Mouse (Mus musculus): Measurements from ENCODE around the gene Pds5b.

GRCm38 (mm10) chr5:150814111-150814990 is 140.8 kb downstream of the Pds5b start:
- no peak for TF ChIP-seq POLR2AphosphoS2 (IDR thresholded peaks at IDR 0.05; ENCODE audit: insufficient read length, low read depth)
- no peak for TF ChIP-seq POLR2A (IDR thresholded peaks at IDR 0.05; ENCODE audit: insufficient read length, low read depth)
